Mouse (Mus musculus) forebrain, embryonic 15.5 days (tissue): ENCODE measurements around the gene Slc4a5. TPM values are rescaled to one million over a fixed set of nuclear protein-coding genes. Genes with fewer than 3 reads are reported as not detected.

Source experiments
- ATAC-seq: fragments of 200-750 bp; cut with Nextera tagmentation; replicated peaks from 2 replicates; pipeline ENCODE4 v1.8.0; 2017; ENCODE audit warnings: mild to moderate bottlenecking, moderate TSS enrichment, moderate library complexity
- H3K27ac ChIP-seq: fragments of 300-500 bp; sonication (generic); replicated peaks from 2 replicates; pipeline ENCODE4 v1.5.1; 2015; ENCODE audit warnings: mild to moderate bottlenecking, inconsistent platforms
- H3K27me3 ChIP-seq: fragments of 300-500 bp; sonication (generic); 2 replicates; pipeline ENCODE4 v1.6.1; 2015; ENCODE audit warnings: inconsistent platforms
- H3K36me3 ChIP-seq: fragments of 300-500 bp; sonication (generic); 2 replicates; pipeline ENCODE4 v1.6.1; 2015; ENCODE audit warnings: mild to moderate bottlenecking, inconsistent platforms
- H3K4me1 ChIP-seq: fragments of 300-500 bp; sonication (generic); 2 replicates; pipeline ENCODE4 v1.6.1; 2015; ENCODE audit warnings: inconsistent platforms
- H3K4me2 ChIP-seq: fragments of 300-500 bp; sonication (generic); replicated peaks from 2 replicates; pipeline ENCODE4 v1.6.1; 2015; ENCODE audit warnings: mild to moderate bottlenecking, inconsistent platforms
- H3K4me3 ChIP-seq: fragments of 300-500 bp; sonication (generic); 2 replicates; pipeline ENCODE4 v1.5.1; 2015; ENCODE audit warnings: mild to moderate bottlenecking, inconsistent platforms
- H3K9ac ChIP-seq: fragments of 300-500 bp; sonication (generic); replicated peaks from 2 replicates; pipeline ENCODE4 v1.6.1; 2015; ENCODE audit warnings: mild to moderate bottlenecking, inconsistent platforms
- H3K9me3 ChIP-seq: fragments of 300-500 bp; sonication (generic); 2 replicates; pipeline ENCODE4 v1.6.1; 2016; ENCODE audit warnings: inconsistent platforms
- WGBS: fragments of 180-500 bp; shearing (Covaris S2); methylation state at CpG from one replicate; pipeline ENCODE4 v1.1.7; 2015; ENCODE audit warnings: mixed read lengths; 5-methylcytosine and 5-hydroxymethylcytosine counted together
- polyA plus RNA-seq: library from polyadenylated mRNA; unstranded; fragments of >200 nt; fragmentation: Nextera tagmentation; extraction: Ambion mirVana; gene quantifications from 2 replicates; pipeline ENCODE4 v1.2.1, GENCODE M21; 2015

Gene Slc4a5
- 0.46 and 0.85 TPM in 2 replicates for polyA plus RNA-seq

- Histone ChIP-seq H3K27me3 (no peaks in the 10 kb centered on the region), H3K4me2 (no peak within 1 kb of the TSS), H3K9ac (no peak within 1 kb of the TSS), H3K4me1 (peaks cover 2% of the 10 kb centered on the region; the same call in 1 of the 2 replicates), H3K9me3 (no peaks in the 10 kb centered on the region), H3K4me3 (no peak within 1 kb of the TSS), H3K36me3 (no peaks in the 10 kb centered on the region), H3K27ac (no peak within 1 kb of the TSS)
- WGBS = 83% methylated on average over 3 of the region's 3 CpGs
- ATAC-seq = no peak
Measured at GRCm38 (mm10) chr6:83219814-83220213, at the start of gene Slc4a5. Gene Slc4a5 (plus strand): TSS chr6:83219828.

- ATAC-seq = no peak
- WGBS = 87% methylated on average over 5 of the region's 5 CpGs
- Histone ChIP-seq H3K36me3 (no peaks in the 10 kb centered on the region), H3K4me2 (no peak overlapping the region), H3K27me3 (no peaks in the 10 kb centered on the region), H3K4me1 (peaks cover 48% of the 10 kb centered on the region), H3K9me3 (no peaks in the 10 kb centered on the region), H3K4me3 (no peak overlapping the region), H3K27ac (no peak overlapping the region), H3K9ac (no peak overlapping the region)
Measured at GRCm38 (mm10) chr6:83169872-83170271, 49.8 kb upstream of the Slc4a5 start.

GRCm38 (mm10) chr6:83171063-83171462 lies 48.6 kb upstream of the Slc4a5 start:
- no peak overlapping the region for H3K27ac ChIP-seq
- WGBS = 87% methylated on average over 5 of the region's 5 CpGs
- peaks cover 43% of the 10 kb centered on the region for H3K4me1 ChIP-seq
- peak overlapping the region; percentile 33; the same call in 1 of the 2 replicates for H3K4me3 ChIP-seq
- ATAC-seq = no peak
- peak overlapping the region; percentile 30 for H3K4me2 ChIP-seq
- H3K9ac ChIP-seq = no peak overlapping the region; the same call in 1 of the 2 replicates
- H3K27me3 ChIP-seq = no peaks in the 10 kb centered on the region
- no peaks in the 10 kb centered on the region for H3K36me3 ChIP-seq
- no peaks in the 10 kb centered on the region for H3K9me3 ChIP-seq

GRCm38 (mm10) chr6:83172240-83172920 lies 47.2 kb upstream of the Slc4a5 start:
- Histone ChIP-seq H3K4me3 (peak overlapping the region; percentile 33), H3K9ac (peak overlapping the region; percentile 32; the same call in 1 of the 2 replicates), H3K4me2 (peak overlapping the region; percentile 30), H3K27ac (peak overlapping the region; percentile 75), H3K36me3 (0 out of 2 replicates have a peak, but pooled peaks cover 1% of the 10 kb centered on the region), H3K27me3 (no peaks in the 10 kb centered on the region), H3K9me3 (no peaks in the 10 kb centered on the region), H3K4me1 (peaks cover 30% of the 10 kb centered on the region)
- WGBS = 55% methylated on average over 9 of the region's 9 CpGs
- ATAC-seq = peak; percentile 72

GRCm38 (mm10) chr6:83175996-83176395 lies 43.6 kb upstream of the Slc4a5 start:
- WGBS = 81% methylated on average over 8 of the region's 8 CpGs
- no peak for ATAC-seq
- no peak overlapping the region for H3K4me2 ChIP-seq

GRCm38 (mm10) chr6:83179390-83180117 lies 40.1 kb upstream of the Slc4a5 start:
- 12% methylated on average over 12 of the region's 12 CpGs for WGBS
- Histone ChIP-seq H3K36me3 (peaks cover 17% of the 10 kb centered on the region), H3K27me3 (no peaks in the 10 kb centered on the region), H3K9ac (peak overlapping the region; percentile 58), H3K4me1 (peaks cover 16% of the 10 kb centered on the region), H3K9me3 (no peaks in the 10 kb centered on the region), H3K4me3 (peak overlapping the region; percentile 45), H3K27ac (no peak overlapping the region), H3K4me2 (peak overlapping the region; percentile 55)
- peak; percentile 82 for ATAC-seq

More at GRCm38 (mm10) chr6:83175996-83176395, 43.6 kb upstream of the Slc4a5 start:
- H3K9ac ChIP-seq = no peak overlapping the region
- H3K27ac ChIP-seq = no peak overlapping the region
- no peaks in the 10 kb centered on the region for H3K27me3 ChIP-seq
- H3K36me3 ChIP-seq = 0 out of 2 replicates have a peak, but pooled peaks cover 5% of the 10 kb centered on the region
- H3K4me1 ChIP-seq = peaks cover 35% of the 10 kb centered on the region
- no peak overlapping the region for H3K4me3 ChIP-seq
- no peaks in the 10 kb centered on the region for H3K9me3 ChIP-seq

- WGBS = 79% methylated on average over 6 of the region's 6 CpGs
- Histone ChIP-seq H3K27ac (no peak overlapping the region), H3K4me3 (0 out of 2 replicates have a peak overlapping the region, but pooled peaks have one; percentile 45), H3K9ac (no peak overlapping the region), H3K4me2 (peak overlapping the region; percentile 55; the same call in 1 of the 2 replicates), H3K4me1 (peaks cover 23% of the 10 kb centered on the region), H3K9me3 (no peaks in the 10 kb centered on the region), H3K36me3 (peaks cover 21% of the 10 kb centered on the region), H3K27me3 (no peaks in the 10 kb centered on the region)
- no peak for ATAC-seq
Measured at GRCm38 (mm10) chr6:83180605-83181004, 39.0 kb upstream of the Slc4a5 start.

GRCm38 (mm10) chr6:83184858-83185435 lies 34.7 kb upstream of the Slc4a5 start:
- H3K27me3 ChIP-seq = no peaks in the 10 kb centered on the region
- H3K36me3 ChIP-seq = peaks cover 26% of the 10 kb centered on the region
- peak overlapping the region; percentile 87; the same call in 1 of the 2 replicates for H3K27ac ChIP-seq
- no peak overlapping the region for H3K4me3 ChIP-seq
- ATAC-seq = no peak
- no peak overlapping the region for H3K9ac ChIP-seq
- no peaks in the 10 kb centered on the region for H3K9me3 ChIP-seq
- 83% methylated on average over 3 of the region's 3 CpGs for WGBS
- H3K4me1 ChIP-seq = peaks cover 43% of the 10 kb centered on the region
- no peak overlapping the region for H3K4me2 ChIP-seq

- peak; percentile 96 for ATAC-seq
- Histone ChIP-seq H3K9me3 (no peaks in the 10 kb centered on the region), H3K4me3 (peak overlapping the region; percentile 60), H3K4me1 (peaks cover 37% of the 10 kb centered on the region), H3K27ac (peak overlapping the region; percentile 87), H3K9ac (peak overlapping the region; percentile 79), H3K27me3 (no peaks in the 10 kb centered on the region), H3K4me2 (peak overlapping the region; percentile 65), H3K36me3 (peaks cover 38% of the 10 kb centered on the region)
- WGBS = 7% methylated on average over 25 of the region's 25 CpGs
Measured at GRCm38 (mm10) chr6:83185895-83186861, 33.5 kb upstream of the Slc4a5 start.

GRCm38 (mm10) chr6:83186946-83187345 lies 32.7 kb upstream of the Slc4a5 start:
- Histone ChIP-seq H3K4me2 (peak overlapping the region; percentile 65), H3K27me3 (no peaks in the 10 kb centered on the region), H3K27ac (peak overlapping the region; percentile 87; the same call in 1 of the 2 replicates), H3K36me3 (peaks cover 46% of the 10 kb centered on the region), H3K9me3 (no peaks in the 10 kb centered on the region), H3K4me3 (peak overlapping the region; percentile 60), H3K9ac (peak overlapping the region; percentile 79), H3K4me1 (peaks cover 37% of the 10 kb centered on the region)
- WGBS = 65% methylated on average over 2 of the region's 2 CpGs
- ATAC-seq = no peak

- peaks cover under 1% of the 10 kb centered on the region; the same call in 1 of the 2 replicates for H3K4me1 ChIP-seq
- H3K27me3 ChIP-seq = no peaks in the 10 kb centered on the region
- 89% methylated on average over 7 of the region's 7 CpGs for WGBS
- no peak overlapping the region for H3K9ac ChIP-seq
- no peak overlapping the region for H3K4me3 ChIP-seq
- ATAC-seq = no peak
- no peak overlapping the region for H3K27ac ChIP-seq
- peaks cover 95% of the 10 kb centered on the region for H3K36me3 ChIP-seq
- no peak overlapping the region for H3K4me2 ChIP-seq
- no peaks in the 10 kb centered on the region for H3K9me3 ChIP-seq
Measured at GRCm38 (mm10) chr6:83193571-83193970, 26.1 kb upstream of the Slc4a5 start.
